Mouse (Mus musculus) stomach, postnatal 0 days (tissue): Measurements from ENCODE around the gene Fank1. TPM values are rescaled to one million over a fixed set of nuclear protein-coding genes. Genes with fewer than 3 reads are reported as not detected.
A peak's percentile ranks its signal among the peaks of the same experiment; 100 is the strongest.

Experiments used
- ATAC-seq: fragments of 200-750 bp; cut with Nextera tagmentation; 2 replicates; pipeline ENCODE4 v1.8.0; 2017; ENCODE audit not compliant: low FRiP score, low TSS enrichment
- DNase-seq: peaks from one replicate; pipeline ENCODE4 v3.0.0-alpha.2; 2016; ENCODE audit warnings: low spot score
- H3K27ac ChIP-seq: fragments of 300-500 bp; sonication (generic); replicated peaks from 2 replicates; pipeline ENCODE4 v1.5.1; 2014; ENCODE audit warnings: mild to moderate bottlenecking, control low read depth
- H3K27me3 ChIP-seq: fragments of 300-500 bp; sonication (generic); 2 replicates; pipeline ENCODE4 v1.6.1; 2014; ENCODE audit warnings: low read length; ENCODE audit not compliant: control insufficient read depth, insufficient read depth
- H3K36me3 ChIP-seq: fragments of 300-500 bp; sonication (generic); 2 replicates; pipeline ENCODE4 v1.6.1; 2014; ENCODE audit warnings: low read length, mixed read lengths; ENCODE audit not compliant: control insufficient read depth, insufficient read depth
- H3K4me1 ChIP-seq: fragments of 300-500 bp; sonication (generic); replicated peaks from 2 replicates; pipeline ENCODE4 v1.6.1; 2014; ENCODE audit warnings: antibody characterized with exemption; ENCODE audit not compliant: control insufficient read depth, insufficient read depth
- H3K4me2 ChIP-seq: fragments of 300-500 bp; sonication (generic); replicated peaks from 2 replicates; pipeline ENCODE4 v1.6.1; 2014; ENCODE audit warnings: low read depth, mild to moderate bottlenecking, control low read depth, moderate library complexity
- H3K4me3 ChIP-seq: fragments of 300-500 bp; sonication (generic); 2 replicates; pipeline ENCODE4 v1.5.1; 2014; ENCODE audit warnings: low read depth, low read length, control low read depth
- H3K9ac ChIP-seq: fragments of 300-500 bp; sonication (generic); 2 replicates; pipeline ENCODE4 v1.6.1; 2014; ENCODE audit warnings: mild to moderate bottlenecking, low read length, control low read depth, mixed read lengths
- H3K9me3 ChIP-seq: fragments of 300-500 bp; sonication (generic); 2 replicates; pipeline ENCODE4 v1.6.1; 2016; ENCODE audit warnings: low read length; ENCODE audit not compliant: control insufficient read depth
- CTCF ChIP-seq: IDR thresholded peaks from 2 replicates; pipeline ENCODE4 v1.5.1; 2016; ENCODE audit warnings: antibody characterized with exemption, low read depth, mild to moderate bottlenecking, moderate library complexity
- EP300 ChIP-seq: optimal IDR thresholded peaks from 2 replicates; pipeline ENCODE3; 2016; ENCODE audit warnings: antibody characterized with exemption
- WGBS: fragments of 180-500 bp; shearing (Covaris S2); extraction: QIAGEN DNeasy Blood & Tissue Kit; methylation state at CpG from one replicate; pipeline ENCODE4 v1.1.7; 2014; 5-methylcytosine and 5-hydroxymethylcytosine counted together
- polyA plus RNA-seq: library from polyadenylated mRNA; unstranded; fragments of >200 nt; fragmentation: Nextera tagmentation; extraction: Ambion mirVana; gene quantifications from 2 replicates; pipeline ENCODE4 v1.2.1, GENCODE M21; 2015

The Fank1 gene
- 0.34 and 0.50 TPM in 2 replicates for polyA plus RNA-seq

DNA sequence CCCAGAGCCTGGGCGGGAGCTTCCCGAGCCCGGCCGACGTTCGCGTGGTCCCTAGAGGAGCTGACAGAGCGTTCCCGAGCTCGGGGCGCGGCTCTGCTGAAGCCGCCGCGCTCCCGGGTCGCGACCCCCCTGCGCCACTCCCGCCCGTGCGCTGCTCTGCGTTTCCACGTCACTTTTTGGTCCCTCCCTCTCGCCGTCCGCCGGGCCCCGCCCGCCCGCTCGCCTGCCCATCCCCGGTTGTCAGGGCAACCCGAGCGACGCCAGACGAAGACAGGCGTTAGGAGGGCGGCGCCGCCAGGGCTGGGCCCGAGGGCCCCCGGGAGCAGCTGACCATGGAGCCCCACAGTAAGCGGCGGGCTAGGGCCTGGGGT is at the start of gene Fank1:
Gene Fank1, plus strand, starts transcription at position 236 of the 371 bp plus-strand sequence.
- TF ChIP-seq EP300, result no peak
- no peak; the same call in 1 of the 2 replicates for TF ChIP-seq CTCF
- Histone ChIP-seq H3K4me2 (peak within 1 kb of the TSS; percentile 89), H3K4me3 (peak within 1 kb of the TSS; percentile 69), H3K27me3 (no peaks in the 10 kb centered on the region), H3K36me3 (no peaks in the 10 kb centered on the region), H3K9me3 (no peaks in the 10 kb centered on the region), H3K4me1 (no peaks in the 10 kb centered on the region), H3K9ac (peak within 1 kb of the TSS; percentile 79), H3K27ac (0 out of 2 replicates have a peak within 1 kb of the TSS, but pooled peaks have one; percentile 9)
- peak; percentile 93 for ATAC-seq
- 1% methylated on average over 44 of the region's 45 CpGs for WGBS
- peak; percentile 95 for DNase-seq

DNA sequence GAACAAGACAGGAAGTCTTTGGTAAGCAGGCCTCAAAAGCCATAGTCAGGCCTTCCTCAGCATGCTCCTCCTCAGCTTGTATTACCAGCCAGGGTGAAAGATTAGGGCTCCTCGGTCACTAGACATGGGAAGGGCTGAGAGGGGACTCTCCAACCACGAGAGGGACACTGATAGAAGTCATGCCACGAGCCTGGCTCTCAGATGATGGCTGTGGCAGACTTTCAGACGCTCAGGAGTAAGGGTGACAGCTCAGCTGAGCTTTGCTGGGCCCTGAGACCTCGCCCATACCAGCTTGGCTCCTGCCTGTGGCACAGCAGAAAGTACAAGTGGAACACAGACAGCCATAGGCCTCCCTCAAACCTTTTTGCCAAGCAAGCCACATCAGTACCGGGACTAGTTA is 49.6 kb upstream of the Fank1 start:
- Histone ChIP-seq H3K4me3 (no peak overlapping the region), H3K36me3 (peaks cover 4% of the 10 kb centered on the region; the same call in 1 of the 2 replicates), H3K27ac (no peak overlapping the region), H3K4me2 (no peak overlapping the region), H3K27me3 (no peaks in the 10 kb centered on the region), H3K9ac (no peak overlapping the region), H3K9me3 (no peaks in the 10 kb centered on the region), H3K4me1 (no peaks in the 10 kb centered on the region)
- TF ChIP-seq CTCF, result no peak
- no peak for TF ChIP-seq EP300
- no peak for ATAC-seq
- DNase-seq, result no peak
- 83% methylated on average over 6 of the region's 6 CpGs for WGBS

DNA sequence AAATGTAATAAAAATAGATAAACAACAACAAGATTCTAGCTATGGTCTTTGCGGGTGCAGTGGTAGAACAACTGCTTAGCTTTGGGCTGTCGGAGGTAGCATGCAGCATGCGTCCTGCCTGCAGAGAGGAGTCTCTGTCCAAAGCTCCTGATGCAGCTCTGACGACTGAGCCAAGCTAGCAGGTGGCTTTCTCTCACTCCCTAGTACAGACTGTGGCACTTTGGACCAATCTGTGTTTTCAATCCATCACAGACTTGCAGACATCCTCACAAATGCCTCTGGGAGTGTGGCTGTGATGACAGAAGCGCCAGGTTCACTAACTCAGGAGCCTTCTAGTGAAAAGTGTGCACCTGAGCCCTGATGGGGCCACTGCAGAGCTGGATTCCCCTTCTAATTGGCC is 47.3 kb upstream of the Fank1 start:
- DNase-seq, result no peak
- Histone ChIP-seq H3K4me3 (no peak overlapping the region), H3K4me2 (no peak overlapping the region), H3K9ac (no peak overlapping the region), H3K27ac (no peak overlapping the region), H3K36me3 (peaks cover under 1% of the 10 kb centered on the region; the same call in 1 of the 2 replicates), H3K4me1 (no peaks in the 10 kb centered on the region), H3K9me3 (no peaks in the 10 kb centered on the region), H3K27me3 (no peaks in the 10 kb centered on the region)
- 74% methylated on average over 5 of the region's 5 CpGs for WGBS
- ATAC-seq, result no peak
- no peak for TF ChIP-seq EP300
- TF ChIP-seq CTCF, result no peak

DNA sequence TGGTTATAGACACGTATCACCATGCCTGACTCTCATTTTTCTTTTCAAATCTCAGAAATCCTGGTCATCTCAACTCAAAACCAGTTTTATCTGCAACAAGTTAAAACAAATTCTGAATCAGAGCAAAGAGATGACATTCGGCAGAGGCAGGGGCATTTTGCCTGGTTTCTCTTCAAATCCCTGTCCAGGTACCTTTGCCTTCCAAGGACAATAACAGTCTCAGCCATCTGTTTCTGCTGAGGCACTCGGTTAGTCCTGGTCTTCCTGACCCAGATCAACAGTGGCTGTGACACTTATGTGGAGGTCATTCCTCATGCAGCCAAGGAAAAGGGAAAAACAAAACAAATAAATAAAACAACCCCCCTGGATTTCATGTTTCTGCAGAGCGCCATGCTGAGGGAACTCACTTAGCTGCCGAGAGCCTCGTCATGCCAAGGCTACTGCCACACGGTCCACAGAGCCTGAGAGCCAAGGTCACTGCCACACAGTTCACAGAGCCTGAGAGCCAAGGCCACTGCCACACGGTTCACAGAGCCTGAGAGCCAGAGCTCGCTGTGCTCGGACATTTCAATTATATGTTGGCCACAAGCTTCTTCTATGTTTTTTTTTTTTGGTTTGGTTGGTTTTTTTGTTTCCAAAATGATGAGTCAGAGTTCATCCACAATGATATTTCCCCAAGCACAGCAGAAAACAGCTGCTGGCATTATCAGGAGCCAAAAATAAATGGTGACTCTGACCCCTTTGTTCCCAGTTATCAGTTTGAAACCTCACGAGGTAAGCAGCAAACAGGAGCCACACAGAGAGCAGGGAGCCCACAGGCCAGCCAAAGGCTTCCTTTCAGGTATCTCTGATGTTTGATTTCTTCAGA is 46.1 kb upstream of the Fank1 start:
- no peak overlapping the region for H3K4me3 ChIP-seq
- no peak overlapping the region for H3K9ac ChIP-seq
- no peaks in the 10 kb centered on the region for H3K27me3 ChIP-seq
- DNase-seq, result no peak
- H3K4me1 ChIP-seq, result no peaks in the 10 kb centered on the region
- no peak for TF ChIP-seq EP300
- no peak for TF ChIP-seq CTCF
- no peak overlapping the region for H3K27ac ChIP-seq
- ATAC-seq, result no peak
- no peaks in the 10 kb centered on the region for H3K9me3 ChIP-seq
- WGBS, result 72% methylated on average over 11 of the region's 11 CpGs
- no peak overlapping the region for H3K4me2 ChIP-seq
- peaks cover 3% of the 10 kb centered on the region; the same call in 1 of the 2 replicates for H3K36me3 ChIP-seq

DNA sequence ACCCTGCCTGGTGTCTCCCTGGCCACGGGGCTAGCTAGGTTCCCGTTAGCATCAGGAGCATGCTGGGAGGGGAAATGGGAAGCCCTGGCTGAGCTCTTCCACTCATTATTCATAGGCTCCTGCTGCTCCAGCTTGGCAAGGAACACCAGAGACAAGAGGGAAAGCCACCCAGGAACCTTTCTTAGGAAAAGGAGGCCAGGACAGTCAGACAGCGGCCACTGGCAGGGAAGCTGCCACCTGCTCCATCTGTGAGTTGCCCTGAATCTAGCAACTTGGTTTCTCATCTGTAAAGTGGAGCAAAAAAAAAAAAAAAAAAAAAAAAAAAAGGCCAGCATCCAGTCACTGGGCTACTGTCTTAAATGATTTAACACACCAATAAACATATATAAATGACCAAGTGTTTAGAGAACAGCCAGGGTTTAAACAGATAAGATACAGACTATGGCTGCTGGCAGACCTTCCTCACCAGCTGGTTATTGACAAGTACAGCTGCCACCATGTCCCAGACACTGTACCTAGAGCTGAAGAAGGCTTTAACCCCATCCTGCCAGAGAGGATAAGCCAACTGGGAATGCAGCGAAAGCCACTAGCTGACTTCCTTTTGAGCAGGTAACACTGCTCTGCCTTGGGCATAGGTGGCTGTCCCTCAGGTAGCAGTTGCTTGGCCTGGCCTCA is 44.6 kb upstream of the Fank1 start:
- TF ChIP-seq CTCF (no peak), EP300 (no peak)
- no peak overlapping the region for H3K27ac ChIP-seq
- ATAC-seq (no peak), DNase-seq (no peak)
- H3K4me3 ChIP-seq, result no peak overlapping the region
- no peaks in the 10 kb centered on the region for H3K9me3 ChIP-seq
- no peak overlapping the region for H3K9ac ChIP-seq
- no peak overlapping the region for H3K4me2 ChIP-seq
- H3K4me1 ChIP-seq, result no peaks in the 10 kb centered on the region
- 70% methylated on average over 4 of the region's 4 CpGs for WGBS
- H3K36me3 ChIP-seq, result peaks cover 3% of the 10 kb centered on the region; the same call in 1 of the 2 replicates
- no peaks in the 10 kb centered on the region for H3K27me3 ChIP-seq
